Mouse (Mus musculus): ENCODE results near the gene Mtmr3.
"Not testable (repeated sequence)": the region's sequence is repeated elsewhere in the genome, so short reads cannot be mapped to it uniquely, and the experiment has no call there.

Gene Mtmr3

GRCm38 (mm10) chr11:4601890-4602289 lies 7.2 kb upstream of the Mtmr3 start:
- DNase-seq (ENCODE audit: low read depth, low spot score), result no peak

- no peak for DNase-seq (ENCODE audit: low read depth, low spot score)
These were observed 5.3 kb upstream of the Mtmr3 start for GRCm38 (mm10) chr11:4599916-4600315.

- no peak for DNase-seq (ENCODE audit: low read depth, low spot score)
These were observed 3.7 kb upstream of the Mtmr3 start for GRCm38 (mm10) chr11:4598411-4598810.

GRCm38 (mm10) chr11:4593849-4594607 lies 635 bp downstream of the Mtmr3 start:
- DNase-seq (ENCODE audit: low read depth, low spot score), result peak; percentile 28

- no peak for DNase-seq (ENCODE audit: low read depth, low spot score)
These were observed 1.2 kb downstream of the Mtmr3 start for GRCm38 (mm10) chr11:4593491-4593848.

GRCm38 (mm10) chr11:4591811-4592210 lies 2.9 kb downstream of the Mtmr3 start:
- no peak for DNase-seq (ENCODE audit: low read depth, low spot score)

- no peak for DNase-seq (ENCODE audit: low read depth, low spot score)
These were observed 16.0 kb downstream of the Mtmr3 start for GRCm38 (mm10) chr11:4578682-4579081.

GRCm38 (mm10) chr11:4577079-4577478 lies 17.6 kb downstream of the Mtmr3 start:
- DNase-seq (ENCODE audit: low read depth, low spot score), result no peak

GRCm38 (mm10) chr11:4576090-4576732 lies 18.5 kb downstream of the Mtmr3 start:
- not testable (repeated sequence) for DNase-seq (ENCODE audit: low read depth, low spot score)

- DNase-seq (ENCODE audit: low read depth, low spot score), result no peak
These were observed 23.2 kb downstream of the Mtmr3 start for GRCm38 (mm10) chr11:4571491-4571901.

- no peak for DNase-seq (ENCODE audit: low read depth, low spot score)
These were observed 28.3 kb downstream of the Mtmr3 start for GRCm38 (mm10) chr11:4566333-4566732.

GRCm38 (mm10) chr11:4565545-4565944 lies 29.1 kb downstream of the Mtmr3 start:
- peak; percentile 20 for DNase-seq (ENCODE audit: low read depth, low spot score)

GRCm38 (mm10) chr11:4553274-4554063 lies 41.2 kb downstream of the Mtmr3 start:
- no peak for DNase-seq (ENCODE audit: low read depth, low spot score)

- no peak for DNase-seq (ENCODE audit: low read depth, low spot score)
These were observed 47.1 kb downstream of the Mtmr3 start for GRCm38 (mm10) chr11:4547569-4547968.

GRCm38 (mm10) chr11:4545976-4546375 lies 48.7 kb downstream of the Mtmr3 start:
- DNase-seq (ENCODE audit: low read depth, low spot score), result no peak

- no peak for DNase-seq (ENCODE audit: low read depth, low spot score)
These were observed 49.3 kb downstream of the Mtmr3 start for GRCm38 (mm10) chr11:4545401-4545800.

GRCm38 (mm10) chr11:4544627-4544921 lies 50.1 kb downstream of the Mtmr3 start:
- not testable (repeated sequence) for DNase-seq (ENCODE audit: low read depth, low spot score)

GRCm38 (mm10) chr11:4543746-4544626 lies 50.7 kb downstream of the Mtmr3 start:
- DNase-seq (ENCODE audit: low read depth, low spot score), result no peak

- no peak for DNase-seq (ENCODE audit: low read depth, low spot score)
These were observed 51.6 kb downstream of the Mtmr3 start for GRCm38 (mm10) chr11:4543040-4543551.

- no peak for DNase-seq (ENCODE audit: low read depth, low spot score)
These were observed 58.0 kb downstream of the Mtmr3 start for GRCm38 (mm10) chr11:4536645-4537044.

- no peak for DNase-seq (ENCODE audit: low read depth, low spot score)
These were observed 67.5 kb downstream of the Mtmr3 start for GRCm38 (mm10) chr11:4527132-4527531.
